Mouse (Mus musculus) neural tube, embryonic 15.5 days (tissue): ENCODE results near the gene Glycam1. TPM values are rescaled to one million over a fixed set of nuclear protein-coding genes. Genes with fewer than 3 reads are reported as not detected.

Experiments
- ATAC-seq: fragments of 200-750 bp; cut with Nextera tagmentation; 2 replicates; pipeline ENCODE4 v1.8.0; 2017; ENCODE audit warnings: mild to moderate bottlenecking, moderate TSS enrichment, moderate library complexity; ENCODE audit not compliant: low FRiP score
- H3K27ac ChIP-seq: fragments of 300-500 bp; sonication (generic); replicated peaks from 2 replicates; pipeline ENCODE4 v1.5.1; 2015; ENCODE audit warnings: mild to moderate bottlenecking, inconsistent platforms
- H3K27me3 ChIP-seq: fragments of 300-500 bp; sonication (generic); replicated peaks from 2 replicates; pipeline ENCODE4 v1.6.1; 2015; ENCODE audit warnings: inconsistent platforms
- H3K36me3 ChIP-seq: fragments of 300-500 bp; sonication (generic); 2 replicates; pipeline ENCODE4 v1.6.1; 2015; ENCODE audit warnings: inconsistent platforms
- H3K4me1 ChIP-seq: fragments of 300-500 bp; sonication (generic); 2 replicates; pipeline ENCODE4 v1.6.1; 2015; ENCODE audit warnings: inconsistent platforms
- H3K4me2 ChIP-seq: fragments of 300-500 bp; sonication (generic); 2 replicates; pipeline ENCODE4 v1.6.1; 2015; ENCODE audit warnings: inconsistent platforms, mild to moderate bottlenecking, moderate library complexity
- H3K4me3 ChIP-seq: fragments of 300-500 bp; sonication (generic); replicated peaks from 2 replicates; pipeline ENCODE4 v1.5.1; 2015; ENCODE audit warnings: mild to moderate bottlenecking, inconsistent platforms
- H3K9ac ChIP-seq: fragments of 300-500 bp; sonication (generic); replicated peaks from 2 replicates; pipeline ENCODE4 v1.6.1; 2015; ENCODE audit warnings: mild to moderate bottlenecking, inconsistent platforms
- H3K9me3 ChIP-seq: fragments of 300-500 bp; sonication (generic); replicated peaks from 2 replicates; pipeline ENCODE4 v1.6.1; 2016; ENCODE audit warnings: inconsistent platforms
- WGBS: fragments of 180-500 bp; shearing (Covaris S2); methylation state at CpG from one replicate; pipeline ENCODE4 v1.1.7; 2015; ENCODE audit warnings: mixed read lengths; 5-methylcytosine and 5-hydroxymethylcytosine counted together
- polyA plus RNA-seq: library from polyadenylated mRNA; unstranded; fragments of >200 nt; fragmentation: Nextera tagmentation; extraction: Ambion mirVana; gene quantifications from 2 replicates; pipeline ENCODE4 v1.2.1, GENCODE M21; 2015

Gene Glycam1
- polyA plus RNA-seq, 1 experiment from 2014 or later, result not detected

GRCm38 (mm10) chr15:103518600-103519385 lies 46.1 kb downstream of the Glycam1 start:
- WGBS, result 5% methylated on average over 5 of the region's 5 CpGs
- H3K4me3 ChIP-seq, result no peak overlapping the region
- peak overlapping the region; percentile 20 for H3K4me2 ChIP-seq
- no peaks in the 10 kb centered on the region for H3K9me3 ChIP-seq
- H3K36me3 ChIP-seq, result peaks cover 6% of the 10 kb centered on the region; the same call in 1 of the 2 replicates
- H3K27me3 ChIP-seq, result no peaks in the 10 kb centered on the region
- H3K27ac ChIP-seq, result peak overlapping the region; percentile 83
- peak; percentile 57; the same call in 1 of the 2 replicates for ATAC-seq
- H3K9ac ChIP-seq, result no peak overlapping the region
- peaks cover 68% of the 10 kb centered on the region for H3K4me1 ChIP-seq

DNA sequence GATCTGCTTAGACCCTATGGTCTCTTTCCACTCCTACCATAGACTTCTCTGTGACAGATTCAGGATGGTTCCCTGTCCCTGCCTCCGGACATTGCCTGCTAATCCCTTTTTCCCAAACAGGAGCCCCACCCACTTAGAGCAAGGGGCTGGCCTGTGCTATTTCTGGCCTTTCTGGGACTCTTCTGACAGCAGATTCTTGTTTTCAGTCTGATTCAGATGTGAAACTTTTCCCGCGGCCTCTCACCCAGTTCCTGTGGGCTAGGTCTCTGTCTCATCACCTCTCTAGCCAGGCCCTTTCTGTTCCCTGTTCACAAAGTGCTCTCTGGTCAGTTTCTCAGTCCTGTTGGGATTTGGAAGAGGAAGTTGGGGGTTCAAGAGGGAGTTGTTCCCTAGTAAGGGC lies 50.0 kb downstream of the Glycam1 start:
- Histone ChIP-seq H3K36me3 (no peaks in the 10 kb centered on the region), H3K27ac (peak overlapping the region; percentile 67), H3K4me2 (peak overlapping the region; percentile 55), H3K4me1 (peaks cover 71% of the 10 kb centered on the region), H3K9me3 (no peaks in the 10 kb centered on the region), H3K27me3 (no peaks in the 10 kb centered on the region), H3K9ac (peak overlapping the region; percentile 26; the same call in 1 of the 2 replicates), H3K4me3 (peak overlapping the region; percentile 35; the same call in 1 of the 2 replicates)
- no peak for ATAC-seq
- 44% methylated on average over 3 of the region's 3 CpGs for WGBS

DNA sequence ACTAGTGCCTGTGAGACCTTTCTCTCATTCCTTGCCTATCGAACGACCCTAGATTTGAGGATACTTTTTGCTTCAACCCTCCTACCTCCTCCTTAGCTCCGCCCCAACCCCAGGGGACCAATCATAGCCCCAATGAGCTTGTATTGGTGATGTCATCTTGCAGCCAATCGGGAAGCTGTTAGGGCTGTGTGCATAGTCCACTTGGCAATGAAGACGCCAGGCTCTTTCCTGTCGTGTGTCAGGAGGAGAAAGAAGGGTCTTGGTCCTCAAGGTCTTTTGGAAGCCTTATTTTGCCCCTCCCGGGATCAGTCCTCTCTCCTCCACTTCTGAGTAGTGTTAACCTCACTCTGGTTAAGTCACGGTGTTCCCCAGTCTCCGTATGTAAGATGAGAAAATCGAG lies 50.8 kb downstream of the Glycam1 start:
- no peaks in the 10 kb centered on the region for H3K9me3 ChIP-seq

DNA sequence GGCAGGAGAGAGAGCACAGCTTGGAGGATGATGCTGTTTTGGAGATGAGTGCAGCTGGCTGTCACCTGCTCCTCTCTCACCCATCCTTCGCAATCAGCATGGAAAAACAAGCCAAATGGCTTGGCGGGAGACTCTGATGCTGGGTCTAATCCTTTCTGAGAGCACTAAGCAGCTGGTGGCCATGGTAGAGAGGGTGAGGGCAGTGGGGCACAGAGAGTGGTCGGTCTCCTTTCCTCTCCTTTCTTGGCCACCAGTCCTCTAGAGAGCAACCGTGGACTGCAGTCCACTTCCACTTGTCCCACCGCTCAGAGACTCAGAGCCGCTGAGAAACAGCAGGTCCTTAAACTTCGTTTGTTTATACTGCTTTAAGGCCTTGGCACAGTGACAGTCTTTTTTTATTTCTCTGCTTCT lies 51.3 kb downstream of the Glycam1 start:
- peak overlapping the region; percentile 36; the same call in 1 of the 2 replicates for H3K9ac ChIP-seq
- H3K9me3 ChIP-seq, result no peaks in the 10 kb centered on the region
- no peaks in the 10 kb centered on the region for H3K27me3 ChIP-seq
- H3K36me3 ChIP-seq, result no peaks in the 10 kb centered on the region
- peak overlapping the region; percentile 35; the same call in 1 of the 2 replicates for H3K4me3 ChIP-seq
- 2% methylated on average over 7 of the region's 7 CpGs for WGBS
- peak overlapping the region; percentile 55 for H3K4me2 ChIP-seq
- H3K27ac ChIP-seq, result peak overlapping the region; percentile 79
- H3K4me1 ChIP-seq, result peaks cover 71% of the 10 kb centered on the region
- ATAC-seq, result peak; percentile 41

More for the DNA sequence above, 50.8 kb downstream of the Glycam1 start:
- H3K27ac ChIP-seq, result peak overlapping the region; percentile 79
- peak overlapping the region; percentile 55 for H3K4me2 ChIP-seq
- peak overlapping the region; percentile 36 for H3K9ac ChIP-seq
- no peaks in the 10 kb centered on the region for H3K27me3 ChIP-seq
- peak; percentile 88 for ATAC-seq
- peak overlapping the region; percentile 35 for H3K4me3 ChIP-seq
- 3% methylated on average over 10 of the region's 10 CpGs for WGBS
- H3K4me1 ChIP-seq, result peaks cover 71% of the 10 kb centered on the region
- H3K36me3 ChIP-seq, result no peaks in the 10 kb centered on the region

Other genes starting within 250 kb of the Glycam1 start
- gene Zfp385a, start 225.0 kb downstream of the Glycam1 start, polyA plus RNA-seq, result 18.6 and 19.9 TPM in 2 replicates
- 7.2 and 12.7 TPM in 2 replicates for gene Itga5, start 198.3 kb downstream of the Glycam1 start, polyA plus RNA-seq
- not detected in 2 replicates for gene Gtsf1, start 134.6 kb downstream of the Glycam1 start, polyA plus RNA-seq
- not detected in 2 replicates for gene Gtsf2, start 116.6 kb downstream of the Glycam1 start, polyA plus RNA-seq
- gene Nckap1l, start 111.3 kb downstream of the Glycam1 start, polyA plus RNA-seq, result 1.9 and 5.6 TPM in 2 replicates
- 77.9 and 89.8 TPM in 2 replicates for gene Pde1b, start 62.0 kb downstream of the Glycam1 start, polyA plus RNA-seq
- gene Ppp1r1a, start 27.1 kb downstream of the Glycam1 start, polyA plus RNA-seq, result 94.4 and 118 TPM in 2 replicates
- not detected in 2 replicates for gene Mucl1, start 190.4 kb upstream of the Glycam1 start, polyA plus RNA-seq